Mouse (Mus musculus): Measurements from ENCODE around the gene Hist1h4k.
"Not testable (repeated sequence)": the region's sequence is repeated elsewhere in the genome, so short reads cannot be mapped to it uniquely, and the experiment has no call there.

Gene Hist1h4k

GRCm38 (mm10) chr13:21754294-21755001, 4.1 kb upstream of the Hist1h4k start:
- DNase-seq (ENCODE audit: low spot score in 2 of 2): not testable (repeated sequence)

GRCm38 (mm10) chr13:21753524-21754285, 3.4 kb upstream of the Hist1h4k start, which contains the start of the genes Hist1h2ak and Hist1h2bn:
Gene Hist1h2ak (minus strand): TSS chr13:21753827.
Gene Hist1h2bn (plus strand): TSS chr13:21754123.
- peak; percentile 43 to 53 for DNase-seq (ENCODE audit: low spot score in 2 of 2)

GRCm38 (mm10) chr13:21753051-21753523, 2.8 kb upstream of the Hist1h4k start:
- no peak for DNase-seq (ENCODE audit: low spot score in 2 of 2)

- DNase-seq (ENCODE audit: low spot score in 2 of 2): no peak
Measured at GRCm38 (mm10) chr13:21752356-21752755, 2.1 kb upstream of the Hist1h4k start.

GRCm38 (mm10) chr13:21751827-21752226, 1.5 kb upstream of the Hist1h4k start:
- DNase-seq (ENCODE audit: low spot score in 2 of 2): no peak

- DNase-seq (ENCODE audit: low spot score in 2 of 2): no peak
Measured at GRCm38 (mm10) chr13:21751417-21751816, 1.1 kb upstream of the Hist1h4k start.

GRCm38 (mm10) chr13:21749387-21750158, 732 bp downstream of the Hist1h4k start:
- DNase-seq (ENCODE audit: low spot score in 2 of 2): no peak

- DNase-seq (ENCODE audit: low spot score in 2 of 2): no peak
Measured at GRCm38 (mm10) chr13:21745006-21745405, 5.3 kb downstream of the Hist1h4k start.

GRCm38 (mm10) chr13:21734906-21735767, 15.2 kb downstream of the Hist1h4k start, which contains the start of gene Hist1h4j:
Gene Hist1h4j (plus strand): TSS chr13:21735064.
- peak; percentile 64 to 71 for DNase-seq (ENCODE audit: low spot score in 2 of 2)

GRCm38 (mm10) chr13:21734010-21734905, 16.0 kb downstream of the Hist1h4k start:
- DNase-seq (ENCODE audit: low spot score in 2 of 2): peak; percentile 69 to 75

GRCm38 (mm10) chr13:21733466-21733865, 16.8 kb downstream of the Hist1h4k start:
- no peak for DNase-seq (ENCODE audit: low spot score in 2 of 2)

GRCm38 (mm10) chr13:21729544-21729943, 20.8 kb downstream of the Hist1h4k start:
- no peak for DNase-seq (ENCODE audit: low spot score in 2 of 2)

- no peak for DNase-seq (ENCODE audit: low spot score in 2 of 2)
Measured at GRCm38 (mm10) chr13:21727948-21728572, 22.2 kb downstream of the Hist1h4k start.

GRCm38 (mm10) chr13:21722993-21723836, 27.1 kb downstream of the Hist1h4k start:
- DNase-seq (ENCODE audit: low spot score in 2 of 2): no peak

GRCm38 (mm10) chr13:21722373-21722925, 27.9 kb downstream of the Hist1h4k start:
- DNase-seq (ENCODE audit: low spot score in 2 of 2): no peak

GRCm38 (mm10) chr13:21721757-21722372, 28.4 kb downstream of the Hist1h4k start, which contains the start of gene Hist1h2bm:
Gene Hist1h2bm (plus strand): TSS chr13:21722044.
- peak; percentile 33 to 51 for DNase-seq (ENCODE audit: low spot score in 2 of 2)

GRCm38 (mm10) chr13:21721107-21721756, 29.1 kb downstream of the Hist1h4k start:
- not testable (repeated sequence) for DNase-seq (ENCODE audit: low spot score in 2 of 2)

Data from urinary bladder, postnatal 36 days (tissue).